Mouse (Mus musculus) heart, embryonic 16.5 days (tissue): ENCODE measurements around the gene Ifitm10. TPM values are rescaled to one million over a fixed set of nuclear protein-coding genes. Genes with fewer than 3 reads are reported as not detected.
"Not testable (repeated sequence)": the region's sequence is repeated elsewhere in the genome, so short reads cannot be mapped to it uniquely, and the experiment has no call there.

Experiments
- ATAC-seq: fragments of 200-750 bp; cut with Nextera tagmentation; replicated peaks from 2 replicates; pipeline ENCODE4 v1.8.0; 2017; ENCODE audit warnings: moderate number of reproducible peaks; ENCODE audit not compliant: insufficient read depth, low FRiP score; ENCODE audit errors: extremely low read depth
- H3K27ac ChIP-seq: fragments of 300-500 bp; sonication (generic); 2 replicates; pipeline ENCODE4 v1.5.1; 2014; ENCODE audit warnings: mild to moderate bottlenecking, low read length, control low read depth, moderate library complexity
- H3K27me3 ChIP-seq: fragments of 300-500 bp; sonication (generic); 2 replicates; pipeline ENCODE4 v1.6.1; 2014; ENCODE audit warnings: low read length, mixed read lengths; ENCODE audit not compliant: control insufficient read depth, insufficient read depth
- H3K36me3 ChIP-seq: fragments of 300-500 bp; sonication (generic); 2 replicates; pipeline ENCODE4 v1.6.1; 2014; ENCODE audit not compliant: control insufficient read depth, insufficient read depth
- H3K4me1 ChIP-seq: fragments of 300-500 bp; sonication (generic); 2 replicates; pipeline ENCODE4 v1.6.1; 2014; ENCODE audit warnings: low read length, mixed read lengths; ENCODE audit not compliant: control insufficient read depth, insufficient read depth
- H3K4me2 ChIP-seq: fragments of 300-500 bp; sonication (generic); 2 replicates; pipeline ENCODE4 v1.6.1; 2014; ENCODE audit warnings: low read depth, mild to moderate bottlenecking, control low read depth, low read length
- H3K4me3 ChIP-seq: fragments of 300-500 bp; sonication (generic); 2 replicates; pipeline ENCODE4 v1.5.1; 2014; ENCODE audit warnings: mild to moderate bottlenecking, control low read depth, low read length
- H3K9ac ChIP-seq: fragments of 300-500 bp; sonication (generic); 2 replicates; pipeline ENCODE4 v1.6.1; 2014; ENCODE audit warnings: low read length, control low read depth
- H3K9me3 ChIP-seq: fragments of 300-500 bp; sonication (generic); replicated peaks from 2 replicates; pipeline ENCODE4 v1.6.1; 2016; ENCODE audit warnings: low read length; ENCODE audit not compliant: control insufficient read depth
- WGBS: fragments of 180-500 bp; shearing (Covaris S2); extraction: QIAGEN DNeasy Blood & Tissue Kit; methylation state at CpG from one replicate; pipeline ENCODE4 v1.1.7; 2014; 5-methylcytosine and 5-hydroxymethylcytosine counted together
- polyA plus RNA-seq: library from polyadenylated mRNA; unstranded; fragments of >200 nt; fragmentation: Nextera tagmentation; extraction: Ambion mirVana; gene quantifications from 2 replicates; pipeline ENCODE4 v1.2.1, GENCODE M21; 2015

Gene Ifitm10
- polyA plus RNA-seq, 1 experiment from 2014 or later, result 4.9 TPM

DNA sequence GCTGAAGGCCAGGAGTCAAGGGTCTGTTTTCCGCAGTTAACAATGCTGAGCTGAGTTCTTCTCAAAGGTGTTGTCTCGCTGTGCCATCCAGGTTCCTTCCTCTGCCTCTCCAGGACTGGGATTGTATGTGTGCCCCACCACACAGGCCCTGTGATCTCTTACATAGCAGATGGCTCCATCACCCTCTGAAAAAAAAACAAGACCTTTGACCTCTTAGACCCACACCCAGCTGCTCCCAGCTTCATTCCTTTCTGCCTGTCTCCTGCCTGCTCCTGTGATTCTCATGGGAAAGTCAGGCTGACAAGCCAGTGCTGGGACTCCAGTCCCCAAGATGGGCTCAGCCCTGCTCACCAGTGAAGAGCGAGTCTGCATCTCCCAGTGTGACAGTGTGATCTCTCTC, 45.0 kb downstream of the Ifitm10 start:
- Histone ChIP-seq H3K4me1 (peaks cover 30% of the 10 kb centered on the region), H3K27ac (no peak overlapping the region), H3K9me3 (no peaks in the 10 kb centered on the region), H3K9ac (no peak overlapping the region), H3K4me2 (no peak overlapping the region), H3K4me3 (no peak overlapping the region), H3K27me3 (no peaks in the 10 kb centered on the region), H3K36me3 (no peaks in the 10 kb centered on the region)
- no peak for ATAC-seq
- 77% methylated on average over 3 of the region's 3 CpGs for WGBS

DNA sequence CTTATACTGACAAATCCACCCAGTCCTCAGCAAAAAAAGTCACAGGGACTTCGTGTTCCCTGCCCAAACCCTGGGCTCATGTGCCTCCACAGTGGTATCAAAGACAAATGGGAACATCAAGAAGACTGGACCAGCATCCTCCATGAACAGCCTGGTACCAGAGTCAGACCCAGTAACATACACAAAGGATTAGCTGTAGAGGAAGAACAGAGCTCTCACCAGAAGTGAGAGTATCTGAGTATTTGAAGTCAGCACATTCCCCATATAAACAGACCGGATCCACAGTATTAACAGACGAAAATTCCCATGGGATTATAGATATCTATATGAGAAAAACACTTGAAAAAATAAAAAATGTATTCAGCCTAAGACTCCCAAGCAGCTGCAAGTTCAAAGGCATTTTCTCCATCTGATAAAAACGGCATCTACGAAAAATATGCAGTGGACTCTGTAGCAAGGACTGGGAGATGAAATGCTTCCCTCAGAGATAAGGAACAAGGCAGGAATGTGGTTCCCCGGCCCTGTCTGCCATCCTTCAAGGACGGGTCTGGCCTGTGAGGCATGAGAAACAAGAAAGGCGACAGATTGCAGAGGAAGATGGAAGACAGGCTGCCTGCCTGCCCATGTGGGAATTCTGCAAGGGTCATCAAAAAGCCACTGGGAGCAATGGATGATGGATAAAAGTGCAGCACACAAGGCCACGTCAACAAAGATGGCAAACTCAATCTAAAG, 46.7 kb downstream of the Ifitm10 start:
- H3K27ac ChIP-seq, result peak overlapping the region; percentile 41
- no peak for ATAC-seq
- peaks cover 30% of the 10 kb centered on the region for H3K4me1 ChIP-seq

DNA sequence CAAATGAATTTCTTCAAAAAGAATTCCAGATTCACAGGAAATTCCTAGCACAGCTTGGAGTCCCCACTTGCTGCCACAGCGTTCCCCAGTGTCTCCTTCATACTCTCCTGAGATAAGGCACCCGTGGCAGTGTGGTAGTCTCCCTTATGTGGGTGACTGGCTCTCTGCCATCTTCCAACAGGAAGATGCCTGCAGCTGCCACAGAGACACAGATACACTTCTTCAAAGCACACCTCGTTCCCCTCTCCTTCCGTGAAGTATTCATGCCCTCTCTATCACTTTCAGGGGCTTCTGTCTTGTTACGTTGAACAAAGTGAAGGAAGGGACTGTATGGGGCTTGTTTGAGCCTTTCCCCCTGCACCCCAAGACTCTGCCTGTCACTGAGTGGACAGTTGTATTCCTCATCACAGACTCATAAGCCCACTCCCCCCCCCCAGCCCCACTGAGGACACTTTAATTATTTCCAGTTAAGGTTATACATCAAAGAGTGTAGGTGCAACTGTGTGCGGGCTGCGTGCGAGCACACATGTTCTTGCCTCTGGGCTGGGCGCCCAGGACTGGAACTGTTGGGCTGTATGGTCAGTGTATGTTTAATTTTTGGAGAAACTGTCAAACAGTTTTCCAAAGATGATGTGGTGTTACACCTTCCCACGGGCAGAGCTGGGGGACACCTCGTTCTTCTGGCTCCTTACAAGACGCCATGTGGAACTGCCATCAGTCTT, 50.0 kb downstream of the Ifitm10 start:
- Histone ChIP-seq H3K4me3 (no peak overlapping the region), H3K9me3 (no peaks in the 10 kb centered on the region), H3K4me2 (no peak overlapping the region), H3K27me3 (no peaks in the 10 kb centered on the region), H3K9ac (no peak overlapping the region), H3K27ac (peak overlapping the region; percentile 62), H3K36me3 (no peaks in the 10 kb centered on the region), H3K4me1 (peaks cover 12% of the 10 kb centered on the region)
- ATAC-seq, result no peak
- 73% methylated on average over 12 of the region's 12 CpGs for WGBS

More for the DNA sequence above, 46.7 kb downstream of the Ifitm10 start:
- WGBS, result 32% methylated on average over 9 of the region's 9 CpGs
- Histone ChIP-seq H3K4me3 (no peak overlapping the region), H3K27me3 (no peaks in the 10 kb centered on the region), H3K9ac (no peak overlapping the region), H3K36me3 (no peaks in the 10 kb centered on the region), H3K9me3 (no peaks in the 10 kb centered on the region), H3K4me2 (no peak overlapping the region)

DNA sequence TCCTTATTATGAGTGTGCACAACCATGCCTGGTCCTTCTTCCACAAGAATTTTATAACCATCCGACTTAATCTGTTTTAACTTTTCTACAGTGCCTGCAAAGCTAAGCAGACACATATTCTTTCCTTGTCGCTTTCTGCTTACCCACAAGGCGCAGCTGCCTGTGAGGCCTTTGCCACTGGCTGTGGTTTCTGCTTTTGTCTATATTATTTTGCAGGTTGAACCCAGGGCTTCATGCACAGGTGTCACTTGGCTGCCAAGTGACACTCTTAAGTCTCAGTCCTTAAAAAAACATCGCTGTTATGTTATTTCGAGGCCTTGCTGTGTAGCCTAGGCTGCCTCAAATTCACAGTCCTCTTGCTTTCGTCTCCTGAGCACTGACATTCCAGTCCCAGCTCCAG, 50.9 kb downstream of the Ifitm10 start:
- Histone ChIP-seq H3K9ac (no peak overlapping the region), H3K4me2 (no peak overlapping the region), H3K4me1 (peaks cover 14% of the 10 kb centered on the region), H3K4me3 (no peak overlapping the region), H3K36me3 (no peaks in the 10 kb centered on the region), H3K27ac (peak overlapping the region; percentile 62), H3K27me3 (no peaks in the 10 kb centered on the region), H3K9me3 (no peaks in the 10 kb centered on the region)
- ATAC-seq, result no peak
- 83% methylated on average over 6 of the region's 6 CpGs for WGBS

DNA sequence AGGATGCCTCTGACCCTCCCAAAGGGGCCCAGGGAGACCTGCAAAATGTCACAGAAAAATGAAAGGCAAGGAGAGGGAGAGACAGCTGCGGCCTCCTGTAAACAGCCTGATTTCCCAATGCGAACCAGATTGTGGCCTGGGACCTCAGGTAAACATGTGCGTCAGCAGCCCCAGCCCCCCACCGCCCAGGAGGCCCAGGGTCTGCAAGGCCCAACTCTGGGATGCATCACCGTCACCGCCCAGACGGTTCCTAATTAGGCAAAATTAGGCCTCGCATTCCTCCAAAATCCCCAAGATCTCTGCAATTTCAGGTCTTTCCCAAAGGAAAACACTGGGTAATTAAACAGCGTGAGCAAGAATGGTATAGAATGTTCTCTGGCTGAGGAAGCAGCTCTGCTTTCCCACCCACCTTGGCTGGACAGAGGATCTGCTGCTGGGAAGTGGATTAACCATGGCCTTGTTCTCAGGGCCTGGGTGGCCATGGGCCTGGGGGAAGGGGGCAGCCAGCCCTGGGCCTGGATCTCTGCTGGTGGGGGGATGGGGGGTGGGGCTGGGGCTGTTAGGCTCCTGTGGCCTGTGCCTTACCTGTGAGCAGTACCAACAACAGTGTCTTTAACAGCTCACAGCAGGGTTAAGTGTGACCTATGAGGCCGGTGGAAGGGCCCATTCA, 51.8 kb downstream of the Ifitm10 start:
- H3K4me3 ChIP-seq, H3K4me2 ChIP-seq, H3K36me3 ChIP-seq, H3K9ac ChIP-seq, H3K9me3 ChIP-seq, H3K27me3 ChIP-seq, ATAC-seq, H3K4me1 ChIP-seq: not testable (repeated sequence)
- peak overlapping the region; percentile 20; the same call in 1 of the 2 replicates for H3K27ac ChIP-seq
- WGBS, result 62% methylated on average over 3 of the region's 10 CpGs

DNA sequence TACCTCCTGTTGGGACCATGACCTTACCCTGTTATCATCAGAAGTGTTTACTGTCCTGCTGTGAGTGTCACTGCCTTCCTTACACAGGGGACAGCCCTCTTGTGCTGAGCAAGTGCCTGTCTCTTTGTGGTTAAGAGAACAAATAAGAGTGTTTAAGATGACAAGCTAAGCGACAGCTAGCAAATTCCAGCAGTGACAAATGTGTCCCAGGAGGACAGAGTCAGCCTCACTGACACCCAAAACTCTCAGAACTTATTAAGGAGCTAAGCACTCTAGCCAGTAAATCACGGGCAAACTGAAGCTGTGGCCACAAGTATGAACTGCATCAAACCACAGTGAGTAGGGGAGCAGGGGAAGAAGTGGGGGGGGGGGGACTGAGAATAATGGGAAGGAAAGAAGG, 52.6 kb downstream of the Ifitm10 start:
- H3K27ac ChIP-seq, result peak overlapping the region; percentile 20
- H3K4me2 ChIP-seq, result no peak overlapping the region
- H3K27me3 ChIP-seq, result no peaks in the 10 kb centered on the region
- peaks cover 10% of the 10 kb centered on the region for H3K4me1 ChIP-seq
- no peak overlapping the region for H3K4me3 ChIP-seq
- 29% methylated on average over 2 of the region's 2 CpGs for WGBS
- H3K36me3 ChIP-seq, result no peaks in the 10 kb centered on the region
- no peak for ATAC-seq
- 0 out of 2 replicates have a peak overlapping the region, but pooled peaks have one; percentile 30 for H3K9ac ChIP-seq
- no peaks in the 10 kb centered on the region for H3K9me3 ChIP-seq

DNA sequence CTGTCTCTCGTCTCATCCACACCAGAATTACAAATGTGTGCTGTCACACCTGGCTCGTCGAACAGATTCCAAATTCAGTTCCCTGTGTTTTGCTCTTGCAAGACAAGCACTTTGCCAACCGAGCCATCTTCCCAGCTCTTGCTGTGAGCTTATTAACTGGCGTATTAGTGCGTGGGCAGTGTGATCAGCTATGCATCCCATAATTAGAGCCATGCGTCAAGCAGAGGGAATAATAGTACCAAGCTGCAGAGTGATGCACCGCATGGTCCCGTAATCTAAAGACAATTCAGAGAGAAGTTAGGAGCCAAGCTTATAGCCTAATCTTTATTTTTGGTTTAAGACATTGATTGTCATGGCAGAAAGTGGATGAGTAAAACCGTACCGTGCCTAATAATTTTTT, 54.4 kb downstream of the Ifitm10 start:
- no peak for ATAC-seq
- WGBS, result 87% methylated on average over 11 of the region's 11 CpGs
- H3K4me2 ChIP-seq, result no peak overlapping the region
- H3K27ac ChIP-seq, result no peak overlapping the region
- H3K27me3 ChIP-seq, result no peaks in the 10 kb centered on the region
- H3K9me3 ChIP-seq, result no peaks in the 10 kb centered on the region
- H3K4me1 ChIP-seq, result peaks cover 10% of the 10 kb centered on the region
- H3K36me3 ChIP-seq, result no peaks in the 10 kb centered on the region
- no peak overlapping the region for H3K9ac ChIP-seq
- no peak overlapping the region for H3K4me3 ChIP-seq

DNA sequence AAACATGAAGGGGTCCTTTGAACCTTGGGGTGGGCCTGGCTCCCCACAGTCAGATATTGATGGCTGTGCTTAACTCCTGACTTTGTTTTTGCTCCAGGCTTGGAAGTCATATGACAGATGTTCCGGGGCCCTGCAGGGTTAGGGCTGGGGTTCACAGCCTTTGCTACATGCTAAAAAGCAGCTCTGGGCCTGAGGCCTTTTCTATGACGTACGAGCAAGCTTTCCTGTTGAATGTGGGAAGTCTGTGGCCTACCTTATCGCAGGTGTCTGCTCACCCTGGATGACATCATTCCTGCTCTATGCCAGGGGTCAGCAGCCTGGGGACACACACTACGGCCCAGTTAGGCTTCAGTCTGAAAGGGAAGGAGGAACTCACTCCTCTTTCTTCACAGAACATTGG, 56.3 kb downstream of the Ifitm10 start:
- Histone ChIP-seq H3K4me1 (peaks cover 10% of the 10 kb centered on the region), H3K4me3 (no peak overlapping the region), H3K9ac (0 out of 2 replicates have a peak overlapping the region, but pooled peaks have one; percentile 9), H3K4me2 (no peak overlapping the region), H3K9me3 (no peaks in the 10 kb centered on the region), H3K36me3 (no peaks in the 10 kb centered on the region), H3K27ac (no peak overlapping the region), H3K27me3 (no peaks in the 10 kb centered on the region)
- 71% methylated on average over 5 of the region's 5 CpGs for WGBS
- ATAC-seq, result no peak

DNA sequence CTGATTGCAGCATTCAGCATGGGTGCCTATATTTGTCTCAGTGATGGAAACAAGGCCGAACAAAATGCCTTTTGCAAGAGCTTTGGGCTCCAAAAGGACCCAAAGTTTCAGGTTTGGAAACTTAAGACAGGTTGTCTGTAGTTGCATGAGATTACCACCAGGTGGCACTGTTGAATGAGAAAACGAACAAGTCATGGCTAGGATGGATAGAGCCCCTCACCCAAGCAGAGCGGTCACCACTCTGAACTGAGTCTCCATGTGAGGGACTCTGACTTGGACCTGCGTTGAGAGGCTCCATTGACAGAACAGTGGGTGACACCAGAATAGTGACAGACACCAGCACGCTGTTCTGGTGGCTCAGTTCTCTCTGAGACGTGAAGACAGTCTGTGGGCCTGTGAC, 57.0 kb downstream of the Ifitm10 start:
- Histone ChIP-seq H3K36me3 (no peaks in the 10 kb centered on the region), H3K4me1 (peaks cover 10% of the 10 kb centered on the region), H3K27me3 (no peaks in the 10 kb centered on the region), H3K27ac (no peak overlapping the region), H3K4me2 (no peak overlapping the region), H3K4me3 (no peak overlapping the region), H3K9me3 (no peaks in the 10 kb centered on the region), H3K9ac (no peak overlapping the region)
- peak; percentile 61; the same call in 1 of the 2 replicates for ATAC-seq
- 31% methylated on average over 6 of the region's 6 CpGs for WGBS
